Mouse (Mus musculus) kidney, embryonic 14.5 days (tissue): Measurements from ENCODE around the gene Tmem132c. TPM values are rescaled to one million over a fixed set of nuclear protein-coding genes. Genes with fewer than 3 reads are reported as not detected.

Experiments
- ATAC-seq: fragments of 200-750 bp; cut with Nextera tagmentation; 2 replicates; pipeline ENCODE4 v1.8.0; 2017; ENCODE audit warnings: moderate number of reproducible peaks, mild to moderate bottlenecking, moderate TSS enrichment, moderate library complexity; ENCODE audit not compliant: low FRiP score, low TSS enrichment
- H3K27ac ChIP-seq: fragments of 300-500 bp; sonication (generic); 2 replicates; pipeline ENCODE4 v1.5.1; 2014; ENCODE audit warnings: low read depth, mild to moderate bottlenecking, low read length, moderate library complexity, mixed read lengths
- H3K27me3 ChIP-seq: fragments of 300-500 bp; sonication (generic); 2 replicates; pipeline ENCODE4 v1.6.1; 2014; ENCODE audit warnings: mild to moderate bottlenecking, low read length; ENCODE audit not compliant: control insufficient read depth, insufficient read depth
- H3K36me3 ChIP-seq: fragments of 300-500 bp; sonication (generic); 2 replicates; pipeline ENCODE4 v1.6.1; 2014; ENCODE audit warnings: low read length, mixed read lengths; ENCODE audit not compliant: control insufficient read depth, insufficient read depth
- H3K4me1 ChIP-seq: fragments of 300-500 bp; sonication (generic); 2 replicates; pipeline ENCODE4 v1.6.1; 2014; ENCODE audit warnings: low read length, mixed read lengths; ENCODE audit not compliant: control insufficient read depth, insufficient read depth
- H3K4me2 ChIP-seq: fragments of 300-500 bp; sonication (generic); replicated peaks from 2 replicates; pipeline ENCODE4 v1.6.1; 2014; ENCODE audit warnings: low read depth, mild to moderate bottlenecking, low read length
- H3K4me3 ChIP-seq: fragments of 300-500 bp; sonication (generic); 2 replicates; pipeline ENCODE4 v1.5.1; 2014; ENCODE audit warnings: mild to moderate bottlenecking, low read length
- H3K9ac ChIP-seq: fragments of 300-500 bp; sonication (generic); 2 replicates; pipeline ENCODE4 v1.6.1; 2014; ENCODE audit warnings: low read depth, mild to moderate bottlenecking, low read length, moderate library complexity
- H3K9me3 ChIP-seq: fragments of 300-500 bp; sonication (generic); 2 replicates; pipeline ENCODE4 v1.6.1; 2016; ENCODE audit warnings: low read length; ENCODE audit not compliant: control insufficient read depth
- WGBS: fragments of 180-500 bp; shearing (Covaris S2); extraction: QIAGEN DNeasy Blood & Tissue Kit; methylation state at CpG from one replicate; pipeline ENCODE4 v1.1.7; 2014; 5-methylcytosine and 5-hydroxymethylcytosine counted together
- polyA plus RNA-seq: library from polyadenylated mRNA; unstranded; fragments of >200 nt; fragmentation: Nextera tagmentation; extraction: Ambion mirVana; gene quantifications from 2 replicates; pipeline ENCODE4 v1.2.1, GENCODE M21; 2014

Gene Tmem132c
- polyA plus RNA-seq, 1 experiment from 2014 or later = 0.77 TPM

- no peak overlapping the region for H3K4me2 ChIP-seq
- 0 out of 2 replicates have a peak, but pooled peaks cover 2% of the 10 kb centered on the region for H3K4me1 ChIP-seq
- no peaks in the 10 kb centered on the region for H3K36me3 ChIP-seq
- no peak overlapping the region for H3K4me3 ChIP-seq
- no peak overlapping the region for H3K27ac ChIP-seq
- no peak overlapping the region for H3K9ac ChIP-seq
- WGBS = 50% methylated on average over 3 of the region's 3 CpGs
- no peaks in the 10 kb centered on the region for H3K27me3 ChIP-seq
- no peak for ATAC-seq
- H3K9me3 ChIP-seq = no peaks in the 10 kb centered on the region
These were observed 128.9 kb downstream of the Tmem132c start for GRCm38 (mm10) chr5:127370503-127370902.

DNA sequence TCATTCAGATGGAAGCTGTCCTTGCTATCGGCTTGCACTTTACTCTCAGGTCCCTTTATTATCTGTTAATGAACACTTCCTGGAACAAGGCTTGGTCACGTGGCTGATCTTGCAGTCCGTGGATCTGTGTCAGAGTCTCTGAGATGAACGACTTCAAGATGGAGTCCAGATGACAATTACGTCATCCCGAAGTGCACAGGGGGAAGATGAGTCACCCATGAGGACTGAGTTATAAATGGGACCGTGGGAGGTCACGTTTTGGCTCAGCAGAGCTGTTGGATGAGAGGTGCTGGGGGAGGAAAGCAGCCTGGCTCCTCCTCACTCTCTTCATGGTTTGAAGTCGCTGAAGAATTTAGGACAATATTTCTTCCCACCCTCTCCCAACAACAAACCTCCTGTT, 132.6 kb downstream of the Tmem132c start:
- H3K27me3 ChIP-seq = no peaks in the 10 kb centered on the region
- H3K4me3 ChIP-seq = no peak overlapping the region
- H3K9me3 ChIP-seq = no peaks in the 10 kb centered on the region
- no peak for ATAC-seq
- no peak overlapping the region for H3K4me2 ChIP-seq
- no peaks in the 10 kb centered on the region for H3K36me3 ChIP-seq
- H3K9ac ChIP-seq = no peak overlapping the region
- 58% methylated on average over 9 of the region's 9 CpGs for WGBS
- H3K4me1 ChIP-seq = 0 out of 2 replicates have a peak, but pooled peaks cover 2% of the 10 kb centered on the region
- H3K27ac ChIP-seq = no peak overlapping the region

GRCm38 (mm10) chr5:127375654-127376053, 134.0 kb downstream of the Tmem132c start:
- 0 out of 2 replicates have a peak, but pooled peaks cover 2% of the 10 kb centered on the region for H3K4me1 ChIP-seq
- H3K4me2 ChIP-seq = no peak overlapping the region

DNA sequence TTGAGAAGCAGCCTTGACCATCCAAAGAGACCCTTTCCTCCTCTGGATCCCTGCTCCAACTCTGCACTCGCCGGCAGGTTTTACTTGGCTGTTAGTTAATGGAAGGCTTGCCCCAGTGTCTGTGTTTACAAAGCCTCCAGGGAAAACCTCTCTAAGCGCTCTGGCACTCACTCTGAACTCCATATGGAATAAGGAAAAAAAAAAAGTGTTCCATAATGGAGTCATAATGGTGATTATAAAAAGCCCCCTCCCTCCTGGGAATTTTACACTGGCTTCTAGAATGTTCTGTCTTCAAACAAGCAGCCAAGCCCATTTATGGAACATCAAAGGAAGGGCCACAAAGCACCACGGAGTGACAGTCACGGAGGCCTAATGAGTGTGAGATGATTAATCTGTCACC, 136.9 kb downstream of the Tmem132c start:
- Histone ChIP-seq H3K36me3 (no peaks in the 10 kb centered on the region), H3K4me2 (no peak overlapping the region), H3K9me3 (no peaks in the 10 kb centered on the region), H3K4me3 (no peak overlapping the region), H3K4me1 (0 out of 2 replicates have a peak, but pooled peaks cover 2% of the 10 kb centered on the region), H3K27me3 (no peaks in the 10 kb centered on the region), H3K27ac (no peak overlapping the region), H3K9ac (no peak overlapping the region)
- 29% methylated on average over 5 of the region's 5 CpGs for WGBS
- ATAC-seq = no peak

More at GRCm38 (mm10) chr5:127375654-127376053, 134.0 kb downstream of the Tmem132c start:
- H3K9me3 ChIP-seq = no peaks in the 10 kb centered on the region
- ATAC-seq = no peak
- no peak overlapping the region for H3K4me3 ChIP-seq
- no peak overlapping the region for H3K9ac ChIP-seq
- H3K36me3 ChIP-seq = no peaks in the 10 kb centered on the region
- H3K27ac ChIP-seq = no peak overlapping the region
- WGBS = 96% methylated on average over 3 of the region's 3 CpGs
- H3K27me3 ChIP-seq = no peaks in the 10 kb centered on the region

DNA sequence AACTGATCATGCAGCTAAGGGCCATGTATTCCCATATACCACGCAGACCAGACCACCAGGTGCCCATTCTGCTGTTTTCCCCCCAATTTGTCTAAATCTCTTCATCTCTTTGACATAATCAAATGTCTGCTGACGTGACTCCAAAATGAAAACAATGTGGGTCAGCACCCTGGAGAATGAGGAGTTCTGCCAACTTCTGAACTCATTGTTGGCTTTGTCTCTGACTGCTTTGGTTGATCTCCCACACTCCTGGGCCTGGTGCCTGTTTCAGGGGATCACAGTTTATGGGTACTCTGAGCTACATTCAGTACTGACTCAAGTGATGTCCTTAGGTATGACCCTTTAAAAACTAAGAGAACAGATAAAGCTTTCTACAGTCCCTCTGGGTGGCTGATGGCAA, 137.7 kb downstream of the Tmem132c start:
- H3K9ac ChIP-seq = no peak overlapping the region
- no peak overlapping the region for H3K4me2 ChIP-seq
- no peaks in the 10 kb centered on the region for H3K9me3 ChIP-seq
- no peaks in the 10 kb centered on the region for H3K36me3 ChIP-seq
- H3K4me3 ChIP-seq = no peak overlapping the region
- no peak overlapping the region for H3K27ac ChIP-seq
- WGBS = 73% methylated on average over 2 of the region's 2 CpGs
- no peaks in the 10 kb centered on the region for H3K27me3 ChIP-seq
- ATAC-seq = no peak
- no peaks in the 10 kb centered on the region for H3K4me1 ChIP-seq

- Histone ChIP-seq H3K4me3 (no peak overlapping the region), H3K27me3 (no peaks in the 10 kb centered on the region), H3K36me3 (no peaks in the 10 kb centered on the region), H3K9ac (no peak overlapping the region), H3K9me3 (no peaks in the 10 kb centered on the region), H3K4me1 (no peaks in the 10 kb centered on the region), H3K4me2 (no peak overlapping the region), H3K27ac (no peak overlapping the region)
- ATAC-seq = no peak
- 93% methylated on average over 4 of the region's 4 CpGs for WGBS
These were observed 139.6 kb downstream of the Tmem132c start for GRCm38 (mm10) chr5:127381216-127381615.

DNA sequence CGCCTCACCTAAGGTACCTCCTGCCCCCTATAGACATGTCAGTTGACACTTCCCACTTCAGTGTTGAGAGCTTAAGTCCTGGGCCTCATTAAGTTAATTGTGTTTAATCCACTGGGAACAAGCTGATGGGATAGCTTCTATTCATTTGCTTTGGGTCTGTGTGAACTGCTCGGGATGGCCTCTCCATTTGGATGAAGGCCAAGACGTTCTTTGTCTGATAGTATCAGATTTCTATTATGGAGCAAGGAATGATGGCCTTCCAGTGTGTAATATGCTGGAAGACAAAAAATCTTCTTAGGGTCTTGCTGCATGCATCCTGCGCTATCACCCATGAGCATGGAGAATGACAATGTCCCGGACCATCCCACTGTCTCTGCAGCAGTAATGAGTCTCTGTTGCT, 141.0 kb downstream of the Tmem132c start:
- Histone ChIP-seq H3K4me3 (no peak overlapping the region), H3K4me1 (no peaks in the 10 kb centered on the region), H3K27ac (no peak overlapping the region), H3K4me2 (no peak overlapping the region), H3K9ac (no peak overlapping the region), H3K9me3 (no peaks in the 10 kb centered on the region), H3K27me3 (no peaks in the 10 kb centered on the region), H3K36me3 (no peaks in the 10 kb centered on the region)
- ATAC-seq = no peak
- 80% methylated on average over 5 of the region's 5 CpGs for WGBS

DNA sequence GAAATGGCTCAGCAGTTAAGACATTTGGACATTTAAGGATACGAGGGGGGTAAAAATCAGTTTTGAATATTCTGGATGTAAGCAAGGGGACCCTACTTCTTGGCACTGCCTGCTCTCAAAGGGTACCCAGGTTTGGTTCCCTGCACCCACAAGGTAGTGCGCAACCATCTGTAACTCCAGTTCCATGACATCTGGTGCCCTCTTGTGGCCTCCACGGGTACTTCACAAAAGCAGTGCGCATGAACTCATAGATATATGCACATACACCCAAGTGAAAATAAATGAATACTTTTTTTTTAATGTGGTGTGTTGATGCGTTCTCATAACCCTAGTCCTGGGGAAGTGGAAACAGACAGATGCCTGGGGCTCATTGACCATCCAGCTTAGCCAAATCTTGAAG, 149.6 kb downstream of the Tmem132c start:
- no peaks in the 10 kb centered on the region for H3K27me3 ChIP-seq
- H3K4me1 ChIP-seq = no peaks in the 10 kb centered on the region
- H3K4me3 ChIP-seq = no peak overlapping the region
- no peak for ATAC-seq
- H3K9ac ChIP-seq = no peak overlapping the region
- WGBS = 89% methylated on average over 5 of the region's 5 CpGs
- H3K9me3 ChIP-seq = peaks cover 9% of the 10 kb centered on the region
- H3K4me2 ChIP-seq = no peak overlapping the region
- H3K36me3 ChIP-seq = no peaks in the 10 kb centered on the region
- H3K27ac ChIP-seq = no peak overlapping the region

- Histone ChIP-seq H3K36me3 (no peaks in the 10 kb centered on the region), H3K4me1 (no peaks in the 10 kb centered on the region), H3K9me3 (no peaks in the 10 kb centered on the region), H3K27me3 (no peaks in the 10 kb centered on the region), H3K4me2 (no peak overlapping the region), H3K4me3 (no peak overlapping the region), H3K27ac (no peak overlapping the region), H3K9ac (no peak overlapping the region)
- 77% methylated on average over 9 of the region's 9 CpGs for WGBS
- ATAC-seq = no peak
These were observed 155.3 kb downstream of the Tmem132c start for GRCm38 (mm10) chr5:127396889-127397288.
